Mouse (Mus musculus): ENCODE results near the gene Olfr1506. TPM values are rescaled to one million over a fixed set of nuclear protein-coding genes. Genes with fewer than 3 reads are reported as not detected.

Gene Olfr1506
- polyA plus RNA-seq, 1 experiment = not detected

Other genes with a start within 250 kb of the Olfr1506 start
- not detected for gene Olfr1261, start 233.3 kb downstream of the Olfr1506 start, polyA plus RNA-seq (2012; fragmentation: generic; extraction: Trizol)
- not detected for gene Olfr1262, start 224.3 kb downstream of the Olfr1506 start, polyA plus RNA-seq (2012; fragmentation: generic; extraction: Trizol)
- gene Olfr1263, start 212.4 kb downstream of the Olfr1506 start, polyA plus RNA-seq (2012; fragmentation: generic; extraction: Trizol) = not detected
- gene Olfr1264, start 198.9 kb downstream of the Olfr1506 start, polyA plus RNA-seq (2012; fragmentation: generic; extraction: Trizol) = not detected
- gene Olfr1265, start 189.2 kb downstream of the Olfr1506 start, polyA plus RNA-seq (2012; fragmentation: generic; extraction: Trizol) = not detected
- gene Olfr140, start 160.9 kb downstream of the Olfr1506 start, polyA plus RNA-seq (2012; fragmentation: generic; extraction: Trizol) = not detected
- gene Olfr1269, start 103.1 kb downstream of the Olfr1506 start, polyA plus RNA-seq (2012; fragmentation: generic; extraction: Trizol) = not detected
- gene Olfr32, start 82.2 kb downstream of the Olfr1506 start, polyA plus RNA-seq (2012; fragmentation: generic; extraction: Trizol) = not detected
- gene Olfr1270, start 71.4 kb downstream of the Olfr1506 start, polyA plus RNA-seq (2012; fragmentation: generic; extraction: Trizol) = not detected
- not detected for gene Olfr142, start 33.1 kb upstream of the Olfr1506 start, polyA plus RNA-seq (2012; fragmentation: generic; extraction: Trizol)
- gene Olfr1271, start 46.5 kb upstream of the Olfr1506 start, polyA plus RNA-seq (2012; fragmentation: generic; extraction: Trizol) = not detected
- gene Olfr1272, start 68.3 kb upstream of the Olfr1506 start, polyA plus RNA-seq (2012; fragmentation: generic; extraction: Trizol) = not detected
- not detected for gene Gm13769, start 97.7 kb upstream of the Olfr1506 start, polyA plus RNA-seq (2012; fragmentation: generic; extraction: Trizol)
- not detected for gene Olfr1274-ps, start 174.2 kb upstream of the Olfr1506 start, polyA plus RNA-seq (2012; fragmentation: generic; extraction: Trizol)

Data from C2C12 (cell line).